Mouse (Mus musculus) thymus, adult 2 months (tissue): ENCODE data around the gene Med24.

ENCODE experiments used
- CTCF ChIP-seq: fragments of 200-500 bp; IDR thresholded peaks from 2 replicates; pipeline ENCODE4 v1.5.1; 2012; ENCODE audit warnings: mild to moderate bottlenecking, control low read depth, low read length, moderate library complexity, borderline replicate concordance; ENCODE audit not compliant: control insufficient read depth, poor library complexity, insufficient read depth; ENCODE audit errors: extremely low read depth
- POLR2A ChIP-seq: fragments of 200-500 bp; IDR thresholded peaks from 2 replicates; pipeline ENCODE4 v1.6.1; 2012; ENCODE audit warnings: mild to moderate bottlenecking, low read length, control low read depth, moderate library complexity; ENCODE audit not compliant: control insufficient read depth, poor library complexity, insufficient read depth; ENCODE audit errors: extremely low read depth

GRCm38 (mm10) chr11:98736176-98736575, 6.9 kb upstream of the Med24 start:
- TF ChIP-seq CTCF, result no peak
- TF ChIP-seq POLR2A, result no peak
